Mouse (Mus musculus) right cerebral cortex, postnatal 4 days (tissue): ENCODE measurements around the gene S1pr3.

ENCODE experiments used
- DNase-seq: peaks from one replicate; pipeline ENCODE4 v3.0.0-alpha.2; 2022

S1pr3 gene

DNA sequence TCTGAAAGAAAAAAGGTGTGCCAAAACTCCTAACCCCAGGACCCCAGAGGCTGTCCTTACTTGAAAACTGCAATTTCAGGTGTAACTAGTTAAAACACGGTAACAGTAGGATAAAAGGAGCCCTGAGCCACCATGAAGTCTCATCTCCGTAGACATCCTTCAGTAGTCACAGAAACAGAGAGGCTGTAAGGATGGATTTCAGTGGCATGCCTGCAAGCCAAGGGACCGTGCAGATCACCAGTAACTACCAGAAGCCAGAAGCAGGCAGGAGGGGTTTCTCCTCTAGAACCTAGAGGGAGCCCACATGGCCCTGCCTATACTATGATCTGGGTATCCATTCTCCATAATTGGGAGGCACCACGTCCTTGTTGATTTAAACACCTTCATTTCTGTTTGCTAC, 55.9 kb downstream of the S1pr3 start:
- no peak for DNase-seq

DNA sequence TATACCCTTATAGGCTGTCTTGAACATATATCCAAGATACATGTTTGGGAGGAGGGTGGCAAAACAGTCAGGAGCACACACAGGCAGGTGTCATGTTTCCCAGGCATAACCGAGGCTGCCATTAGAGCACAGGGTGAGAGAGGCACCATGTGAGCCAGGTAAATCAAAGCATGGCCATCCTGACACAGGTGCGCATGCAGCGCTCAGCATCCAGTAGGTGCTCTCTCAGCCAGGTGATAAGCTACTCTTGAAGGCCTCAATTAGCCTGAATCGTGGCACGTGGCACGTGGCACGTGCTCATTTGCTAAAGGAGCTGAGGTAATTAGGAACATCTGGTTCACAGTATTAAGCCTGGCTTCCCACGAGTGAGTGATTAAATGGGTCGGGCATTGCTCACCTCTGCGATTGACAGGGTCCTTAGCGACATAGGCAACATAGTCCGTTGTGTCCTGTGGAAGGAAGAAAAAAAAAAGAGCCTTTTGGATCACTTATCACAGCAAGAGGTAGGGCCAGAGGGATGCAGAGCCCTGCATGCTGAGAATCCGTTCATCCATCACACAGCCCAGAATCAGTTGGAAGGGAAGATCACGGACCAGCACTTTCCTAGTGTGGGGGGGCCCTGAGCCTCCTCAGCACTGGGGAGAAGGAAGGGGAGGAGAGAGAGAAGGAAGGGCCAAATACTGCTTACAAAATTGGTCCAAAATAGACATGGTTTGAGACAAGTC, 57.8 kb downstream of the S1pr3 start:
- no peak for DNase-seq

DNA sequence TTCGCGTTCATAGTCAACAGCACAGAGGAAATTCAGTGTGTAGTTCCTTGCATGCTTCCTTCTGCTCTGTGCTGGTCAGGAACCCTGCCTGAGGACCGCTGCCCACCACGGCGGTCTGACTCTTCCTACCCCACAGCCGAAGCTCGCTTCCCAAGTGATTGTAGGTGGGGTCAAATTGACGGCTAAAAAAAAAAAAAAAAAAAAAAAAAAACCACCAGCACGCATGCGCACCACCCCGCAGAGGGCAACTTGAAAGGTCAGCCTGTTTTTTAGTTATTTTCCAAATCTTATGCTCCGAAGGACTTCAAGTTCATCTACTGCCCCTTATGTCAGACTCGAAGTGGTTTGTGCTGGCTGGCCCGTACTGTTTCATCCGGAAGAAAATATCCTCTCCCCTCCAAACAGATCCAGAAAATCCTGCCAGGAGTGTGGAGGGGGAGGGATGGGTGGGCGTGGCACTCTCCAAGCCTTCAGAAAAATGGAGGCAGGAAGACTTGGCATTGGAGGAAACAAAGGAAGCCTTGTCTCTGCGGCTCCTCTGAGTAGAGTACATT, 60.3 kb downstream of the S1pr3 start:
- DNase-seq: no peak
